Mouse (Mus musculus): ENCODE measurements at regions not wholly inside any gene's neighbourhood (a gene's known extent, or its start where the extent isn't known, plus 50 kb on each side); places are given as distances from the start of the nearest gene placed in this dataset.

GRCm38 (mm10) chr7:95865270-95865669 lies 305.8 kb upstream of the Tenm4 start:
- Histone ChIP-seq H3K4me1 (replicated peaks) (no peaks in the 10 kb centered on the region), H3K27me3 (ENCODE audit: insufficient read depth, poor library complexity, severe bottlenecking) (no peaks in the 10 kb centered on the region), H3K9me3 (no peaks in the 10 kb centered on the region), H3K27ac (no peak overlapping the region), H3K36me3 (no peaks in the 10 kb centered on the region), H3K4me3 (no peak overlapping the region)
- WGBS, result 44% methylated on average over 3 of the region's 3 CpGs
- no peak for DNase-seq (ENCODE audit: low spot score)

DNA sequence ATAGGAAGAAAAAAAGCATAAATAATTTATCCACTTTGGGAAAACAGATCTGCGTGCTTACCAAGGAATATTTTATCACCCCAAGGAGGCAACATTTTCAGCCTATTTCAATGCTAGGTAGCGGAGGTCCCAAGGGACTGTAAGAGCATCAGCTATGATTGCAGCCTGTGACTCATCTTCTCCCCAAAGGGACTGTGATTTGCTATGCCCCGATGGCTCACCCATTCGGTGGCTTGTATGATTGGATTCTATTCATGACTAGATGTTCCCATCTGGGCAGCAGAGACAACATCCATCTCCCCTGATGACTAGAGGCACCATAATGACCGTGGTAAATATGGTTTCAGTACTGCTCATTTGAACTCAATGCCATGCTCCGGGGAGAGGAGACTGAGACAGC lies 302.3 kb upstream of the Tenm4 start:
- no peaks in the 10 kb centered on the region for H3K27me3 ChIP-seq (ENCODE audit: insufficient read depth, poor library complexity, severe bottlenecking)
- H3K4me3 ChIP-seq, result no peak overlapping the region
- 85% methylated on average over 6 of the region's 6 CpGs for WGBS
- H3K4me1 ChIP-seq (replicated peaks), result no peaks in the 10 kb centered on the region
- H3K36me3 ChIP-seq, result no peaks in the 10 kb centered on the region
- DNase-seq (ENCODE audit: low spot score), result no peak
- H3K9me3 ChIP-seq, result no peaks in the 10 kb centered on the region
- H3K27ac ChIP-seq, result no peak overlapping the region

GRCm38 (mm10) chr7:95880576-95881267 lies 290.3 kb upstream of the Tenm4 start:
- H3K9me3 ChIP-seq, result no peaks in the 10 kb centered on the region
- H3K4me1 ChIP-seq (replicated peaks), result no peaks in the 10 kb centered on the region
- no peak overlapping the region for H3K27ac ChIP-seq
- no peak overlapping the region for H3K4me3 ChIP-seq
- no peaks in the 10 kb centered on the region for H3K36me3 ChIP-seq
- DNase-seq (ENCODE audit: low spot score), result no peak
- WGBS, result 81% methylated on average over 3 of the region's 3 CpGs
- no peaks in the 10 kb centered on the region for H3K27me3 ChIP-seq (ENCODE audit: insufficient read depth, poor library complexity, severe bottlenecking)

DNA sequence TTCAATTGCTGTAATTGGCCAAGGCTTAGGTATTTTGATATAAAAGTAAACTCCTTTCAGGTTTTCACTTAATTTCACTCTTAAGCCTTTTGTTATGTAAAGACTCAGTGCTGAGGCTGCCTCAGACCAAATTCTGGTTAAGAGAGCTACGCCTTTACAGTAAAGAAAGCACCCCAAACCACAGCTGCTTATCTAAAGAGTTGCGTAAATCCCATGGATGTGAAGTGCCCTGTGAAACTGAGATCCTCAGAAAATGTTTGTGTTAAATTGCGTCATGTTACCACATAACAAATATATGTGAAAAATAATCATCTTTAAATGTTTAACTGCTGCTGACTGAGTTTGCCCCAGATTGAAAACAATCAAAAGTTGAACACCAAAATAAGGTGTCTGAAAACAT lies 269.5 kb upstream of the Tenm4 start:
- H3K4me3 ChIP-seq, result no peak overlapping the region
- no peaks in the 10 kb centered on the region for H3K36me3 ChIP-seq
- no peaks in the 10 kb centered on the region for H3K9me3 ChIP-seq
- WGBS, result 90% methylated on average over 3 of the region's 3 CpGs
- H3K27me3 ChIP-seq (ENCODE audit: insufficient read depth, poor library complexity, severe bottlenecking), result no peaks in the 10 kb centered on the region
- H3K27ac ChIP-seq, result no peak overlapping the region
- DNase-seq (ENCODE audit: low spot score), result no peak
- no peaks in the 10 kb centered on the region for H3K4me1 ChIP-seq (replicated peaks)

DNA sequence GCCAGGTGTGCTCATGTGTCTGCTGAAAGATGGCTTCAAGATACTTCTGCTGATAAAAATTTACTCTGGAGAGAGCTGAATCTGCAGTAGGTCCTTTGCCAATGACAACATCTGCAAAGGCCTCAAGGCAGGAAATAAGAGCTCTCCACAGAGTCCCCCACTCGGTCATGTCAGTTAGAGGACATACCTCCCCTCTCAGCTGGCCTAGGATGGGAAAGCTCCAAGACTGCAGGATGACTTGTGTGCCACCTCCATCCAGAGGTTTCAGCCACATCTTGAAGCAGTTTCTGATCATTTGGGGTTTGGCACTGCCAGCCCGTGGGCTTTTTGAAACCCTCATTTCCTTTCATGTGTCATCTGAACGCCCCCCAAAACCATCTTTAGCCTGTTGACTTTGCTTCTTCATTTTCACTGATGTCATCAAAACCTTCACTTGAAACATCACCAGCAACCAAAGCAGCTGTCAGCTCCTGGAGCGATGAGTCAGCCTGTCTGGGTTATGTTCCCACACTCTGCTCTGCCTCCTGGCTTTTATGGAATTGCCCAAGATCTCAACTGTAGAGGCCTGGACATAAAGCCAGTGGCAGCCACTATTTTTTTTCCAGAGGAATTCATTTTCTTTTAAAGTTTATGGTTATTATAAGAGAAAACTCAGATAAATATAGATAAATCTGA lies 256.5 kb upstream of the Tenm4 start:
- Histone ChIP-seq H3K36me3 (no peaks in the 10 kb centered on the region), H3K27me3 (ENCODE audit: insufficient read depth, poor library complexity, severe bottlenecking) (no peaks in the 10 kb centered on the region), H3K27ac (no peak overlapping the region), H3K4me3 (no peak overlapping the region), H3K4me1 (replicated peaks) (no peaks in the 10 kb centered on the region), H3K9me3 (no peaks in the 10 kb centered on the region)
- 80% methylated on average over 4 of the region's 4 CpGs for WGBS
- no peak for DNase-seq (ENCODE audit: low spot score)

DNA sequence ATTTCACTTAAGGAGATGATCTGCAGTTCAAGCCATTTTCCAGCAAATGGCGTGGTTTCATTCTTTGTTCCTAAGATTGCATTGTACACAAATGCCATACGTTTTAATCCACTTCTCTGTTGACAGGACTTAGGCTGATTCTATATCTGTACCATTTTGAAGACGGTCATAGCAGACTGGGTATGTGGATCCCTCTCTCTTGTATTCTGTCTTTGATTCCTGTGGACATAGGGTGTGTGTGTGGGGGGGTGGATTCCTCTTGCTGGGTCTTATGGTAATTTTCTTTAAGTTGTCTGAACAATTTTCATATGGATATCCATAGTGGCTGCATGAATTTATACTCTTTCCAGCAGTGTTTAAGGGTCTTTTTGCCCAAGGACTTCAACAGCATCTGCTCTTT lies 251.1 kb upstream of the Tenm4 start:
- Histone ChIP-seq H3K36me3 (no peaks in the 10 kb centered on the region), H3K27ac (no peak overlapping the region), H3K4me1 (replicated peaks) (0 out of 2 replicates have a peak, but pooled peaks cover 3% of the 10 kb centered on the region), H3K4me3 (no peak overlapping the region), H3K9me3 (no peaks in the 10 kb centered on the region), H3K27me3 (ENCODE audit: insufficient read depth, poor library complexity, severe bottlenecking) (no peaks in the 10 kb centered on the region)
- DNase-seq (ENCODE audit: low spot score), result no peak
- 83% methylated on average over 3 of the region's 3 CpGs for WGBS

- Histone ChIP-seq H3K36me3 (no peaks in the 10 kb centered on the region), H3K27ac (no peak overlapping the region), H3K9me3 (no peaks in the 10 kb centered on the region), H3K4me1 (replicated peaks) (0 out of 2 replicates have a peak, but pooled peaks cover 3% of the 10 kb centered on the region), H3K27me3 (ENCODE audit: insufficient read depth, poor library complexity, severe bottlenecking) (no peaks in the 10 kb centered on the region), H3K4me3 (no peak overlapping the region)
- no peak for DNase-seq (ENCODE audit: low spot score)
- 79% methylated on average over 2 of the region's 2 CpGs for WGBS
These were observed 246.2 kb upstream of the Tenm4 start for GRCm38 (mm10) chr7:95924805-95925204.

DNA sequence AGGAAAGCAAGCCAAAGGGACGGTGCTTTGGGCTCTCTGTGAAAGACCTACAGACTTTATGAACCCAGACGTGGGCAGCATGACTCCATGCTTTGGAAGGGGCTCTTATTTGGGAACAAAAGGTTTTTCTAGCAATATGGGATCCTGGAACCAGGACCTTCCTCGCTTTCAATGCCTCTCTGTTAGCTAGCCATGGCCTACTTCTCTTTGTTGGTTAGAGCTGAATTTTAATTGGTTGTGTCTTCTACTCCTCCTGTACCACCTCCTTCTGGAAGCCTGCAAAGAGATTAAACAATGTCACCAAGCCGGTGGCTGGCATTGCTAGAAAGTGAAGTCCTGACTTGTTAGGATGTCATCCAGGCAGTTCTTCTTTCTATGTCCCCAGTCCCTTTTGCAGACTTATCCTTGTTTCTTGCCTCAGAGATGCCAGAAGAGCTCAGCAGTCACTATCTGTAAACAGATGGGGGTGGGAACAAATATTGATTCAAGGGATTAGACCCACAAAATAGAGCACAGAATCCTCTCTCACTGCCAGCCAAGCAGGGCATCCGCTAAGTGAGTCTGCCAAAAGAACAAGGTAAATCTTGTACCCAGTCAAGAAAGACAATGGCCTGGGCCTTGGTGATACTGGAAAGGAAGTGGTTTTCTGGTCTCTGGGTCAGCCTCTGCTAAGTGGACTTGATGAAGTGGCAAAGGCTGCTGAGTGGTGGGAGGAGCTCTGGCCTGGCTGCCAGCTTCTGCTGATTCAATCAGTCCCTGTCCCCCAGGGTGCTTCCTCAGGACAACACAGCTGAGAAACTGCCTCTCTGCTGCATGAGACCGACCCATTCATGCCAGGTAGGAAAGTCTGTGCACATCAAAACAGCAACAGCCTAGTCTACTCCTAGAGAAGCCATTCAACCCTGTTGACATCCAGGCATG lies 244.7 kb upstream of the Tenm4 start:
- Histone ChIP-seq H3K27ac (no peak overlapping the region), H3K4me3 (no peak overlapping the region), H3K4me1 (replicated peaks) (no peaks in the 10 kb centered on the region), H3K9me3 (no peaks in the 10 kb centered on the region), H3K36me3 (no peaks in the 10 kb centered on the region), H3K27me3 (ENCODE audit: insufficient read depth, poor library complexity, severe bottlenecking) (no peaks in the 10 kb centered on the region)
- WGBS, result 67% methylated on average over 6 of the region's 6 CpGs
- DNase-seq (ENCODE audit: low spot score), result no peak

DNA sequence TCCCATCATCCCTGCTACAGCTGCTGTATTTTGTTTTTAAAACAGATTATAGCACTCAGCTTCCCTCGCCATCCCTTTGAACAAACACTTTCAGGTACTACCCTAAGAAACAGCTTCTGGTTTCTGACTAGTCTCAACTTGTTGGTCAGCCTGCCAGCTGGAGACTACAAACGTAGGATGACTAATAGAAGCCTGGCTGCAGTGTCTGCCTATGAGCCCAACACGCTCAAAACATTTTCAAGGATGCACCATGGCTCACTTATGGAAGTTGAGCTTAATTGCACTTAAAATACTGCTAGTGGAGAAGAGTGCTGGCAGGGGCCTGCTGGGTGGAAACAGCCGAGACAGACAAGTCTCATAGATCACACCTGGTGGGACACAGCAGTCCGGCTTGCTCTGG lies 234.4 kb upstream of the Tenm4 start:
- 83% methylated on average over 5 of the region's 5 CpGs for WGBS
- H3K27ac ChIP-seq, result no peak overlapping the region
- H3K4me1 ChIP-seq (replicated peaks), result no peaks in the 10 kb centered on the region; the same call in 1 of the 2 replicates
- no peak for DNase-seq (ENCODE audit: low spot score)
- H3K9me3 ChIP-seq, result no peaks in the 10 kb centered on the region
- H3K27me3 ChIP-seq (ENCODE audit: insufficient read depth, poor library complexity, severe bottlenecking), result no peaks in the 10 kb centered on the region
- H3K4me3 ChIP-seq, result no peak overlapping the region
- no peaks in the 10 kb centered on the region for H3K36me3 ChIP-seq

DNA sequence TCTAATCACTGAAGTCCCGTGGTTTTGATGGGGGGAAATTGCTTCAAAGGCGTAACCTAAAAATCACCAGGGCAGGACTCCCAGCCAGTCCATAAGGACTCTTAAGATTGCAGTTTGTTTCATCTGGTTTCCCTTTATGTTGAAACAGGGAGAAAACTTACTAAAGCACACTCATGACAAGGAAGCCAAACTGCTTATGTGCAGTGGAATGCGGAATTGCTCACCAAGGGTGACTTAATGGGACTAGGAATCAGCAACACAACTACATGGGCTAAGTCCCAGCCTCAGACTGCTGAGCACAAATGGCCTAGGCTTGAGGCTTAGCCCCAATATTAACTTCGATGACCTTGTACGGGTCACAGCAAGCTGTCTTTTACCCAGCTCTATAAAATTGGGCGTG lies 227.6 kb upstream of the Tenm4 start:
- Histone ChIP-seq H3K27ac (no peak overlapping the region), H3K27me3 (ENCODE audit: insufficient read depth, poor library complexity, severe bottlenecking) (no peaks in the 10 kb centered on the region), H3K4me3 (no peak overlapping the region), H3K36me3 (no peaks in the 10 kb centered on the region), H3K9me3 (no peaks in the 10 kb centered on the region), H3K4me1 (replicated peaks) (no peaks in the 10 kb centered on the region)
- DNase-seq (ENCODE audit: low spot score), result no peak
- WGBS, result 93% methylated on average over 6 of the region's 6 CpGs

GRCm38 (mm10) chr7:95952395-95952794 lies 218.7 kb upstream of the Tenm4 start:
- no peaks in the 10 kb centered on the region for H3K9me3 ChIP-seq
- no peak overlapping the region for H3K4me3 ChIP-seq
- no peak for DNase-seq (ENCODE audit: low spot score)
- no peaks in the 10 kb centered on the region for H3K27me3 ChIP-seq (ENCODE audit: insufficient read depth, poor library complexity, severe bottlenecking)
- no peaks in the 10 kb centered on the region for H3K4me1 ChIP-seq (replicated peaks)
- no peaks in the 10 kb centered on the region for H3K36me3 ChIP-seq
- WGBS, result 88% methylated on average over 2 of the region's 2 CpGs
- no peak overlapping the region for H3K27ac ChIP-seq

- H3K4me1 ChIP-seq (replicated peaks), result no peaks in the 10 kb centered on the region
- no peak overlapping the region for H3K27ac ChIP-seq
- H3K36me3 ChIP-seq, result no peaks in the 10 kb centered on the region
- no peaks in the 10 kb centered on the region for H3K9me3 ChIP-seq
- H3K4me3 ChIP-seq, result no peak overlapping the region
- WGBS, result 95% methylated on average over 2 of the region's 2 CpGs
- no peak for DNase-seq (ENCODE audit: low spot score)
- no peaks in the 10 kb centered on the region for H3K27me3 ChIP-seq (ENCODE audit: insufficient read depth, poor library complexity, severe bottlenecking)
These were observed 216.5 kb upstream of the Tenm4 start for GRCm38 (mm10) chr7:95954511-95954910.

GRCm38 (mm10) chr7:95955119-95955518 lies 215.9 kb upstream of the Tenm4 start:
- H3K4me1 ChIP-seq (replicated peaks), result no peaks in the 10 kb centered on the region
- H3K36me3 ChIP-seq, result no peaks in the 10 kb centered on the region
- H3K4me3 ChIP-seq, result no peak overlapping the region
- H3K9me3 ChIP-seq, result no peaks in the 10 kb centered on the region
- no peak for DNase-seq (ENCODE audit: low spot score)
- WGBS, result 87% methylated on average over 2 of the region's 2 CpGs
- H3K27ac ChIP-seq, result no peak overlapping the region
- no peaks in the 10 kb centered on the region for H3K27me3 ChIP-seq (ENCODE audit: insufficient read depth, poor library complexity, severe bottlenecking)

Measured in hindbrain, embryonic 10.5 days (tissue).